Mouse (Mus musculus): ENCODE data around the gene Mrpl35.
"Not testable (repeated sequence)": the region's sequence is repeated elsewhere in the genome, so short reads cannot be mapped to it uniquely, and the experiment has no call there.

Mrpl35 gene

GRCm38 (mm10) chr6:71826869-71827268, at the start of gene Mrpl35:
Gene Mrpl35, minus strand, starts transcription at chr6:71826969.
- DNase-seq (ENCODE audit: low spot score): no peak

DNA sequence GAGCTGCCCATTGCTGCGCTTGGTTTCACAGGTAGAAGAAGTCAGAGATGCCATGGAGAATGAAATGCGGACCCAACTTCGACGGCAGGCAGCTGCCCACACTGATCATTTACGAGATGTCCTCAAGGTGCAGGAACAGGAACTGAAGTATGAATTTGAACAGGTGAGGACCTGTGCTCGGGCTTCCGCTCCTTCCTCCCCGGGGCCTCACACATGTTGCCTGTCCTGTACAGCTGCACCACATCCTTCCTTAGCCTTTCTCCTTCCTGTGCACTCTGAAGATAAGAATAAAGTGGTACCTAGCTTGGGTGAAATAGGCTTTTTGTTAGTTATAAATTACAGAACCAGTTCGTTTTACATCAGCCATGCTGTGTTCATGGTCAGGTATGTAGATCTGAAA, 44.6 kb upstream of the Mrpl35 start:
- no peak for DNase-seq (ENCODE audit: low spot score)

- DNase-seq (ENCODE audit: low spot score): peak; percentile 37
Measured at GRCm38 (mm10) chr6:71868809-71869208, 42.0 kb upstream of the Mrpl35 start.

DNA sequence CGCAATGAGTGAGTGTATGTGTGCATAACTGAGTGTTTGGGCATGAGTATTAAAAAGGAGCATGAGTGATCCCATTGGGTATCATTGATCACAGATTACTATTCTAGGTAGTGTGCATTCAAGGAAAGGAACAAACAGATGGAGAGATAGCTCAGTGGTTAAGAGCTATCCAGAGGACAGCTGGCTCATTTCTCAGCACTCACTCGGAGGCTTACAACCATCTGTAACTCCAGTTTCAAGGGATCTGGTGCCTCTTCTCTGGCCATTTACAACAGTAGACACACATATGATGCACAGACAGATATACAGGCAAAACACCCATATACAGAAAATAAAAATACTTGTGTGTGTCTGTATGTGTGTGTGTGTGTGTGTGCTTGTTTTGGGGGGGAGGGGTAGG, 41.0 kb upstream of the Mrpl35 start:
- no peak for DNase-seq (ENCODE audit: low spot score)

DNA sequence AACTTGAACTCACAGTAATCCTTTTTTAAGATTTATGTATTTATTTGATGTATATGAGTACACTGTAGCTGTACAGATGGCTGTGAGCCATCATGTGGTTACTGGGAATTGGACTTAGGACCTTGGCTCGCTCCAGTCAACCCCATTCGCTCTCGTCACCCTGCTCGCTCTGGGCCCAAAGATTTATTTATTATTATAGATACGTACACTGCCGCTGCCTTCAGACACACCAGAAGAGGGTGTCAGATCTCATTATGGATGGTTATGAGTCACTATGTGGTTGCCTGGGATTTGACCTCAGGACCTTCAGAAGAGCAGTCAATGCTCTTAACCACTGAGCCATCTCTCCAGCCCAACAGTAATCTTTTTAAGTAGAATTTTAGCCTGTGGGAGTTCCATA, 20.1 kb upstream of the Mrpl35 start:
- not testable (repeated sequence) for DNase-seq (ENCODE audit: low spot score)

DNA sequence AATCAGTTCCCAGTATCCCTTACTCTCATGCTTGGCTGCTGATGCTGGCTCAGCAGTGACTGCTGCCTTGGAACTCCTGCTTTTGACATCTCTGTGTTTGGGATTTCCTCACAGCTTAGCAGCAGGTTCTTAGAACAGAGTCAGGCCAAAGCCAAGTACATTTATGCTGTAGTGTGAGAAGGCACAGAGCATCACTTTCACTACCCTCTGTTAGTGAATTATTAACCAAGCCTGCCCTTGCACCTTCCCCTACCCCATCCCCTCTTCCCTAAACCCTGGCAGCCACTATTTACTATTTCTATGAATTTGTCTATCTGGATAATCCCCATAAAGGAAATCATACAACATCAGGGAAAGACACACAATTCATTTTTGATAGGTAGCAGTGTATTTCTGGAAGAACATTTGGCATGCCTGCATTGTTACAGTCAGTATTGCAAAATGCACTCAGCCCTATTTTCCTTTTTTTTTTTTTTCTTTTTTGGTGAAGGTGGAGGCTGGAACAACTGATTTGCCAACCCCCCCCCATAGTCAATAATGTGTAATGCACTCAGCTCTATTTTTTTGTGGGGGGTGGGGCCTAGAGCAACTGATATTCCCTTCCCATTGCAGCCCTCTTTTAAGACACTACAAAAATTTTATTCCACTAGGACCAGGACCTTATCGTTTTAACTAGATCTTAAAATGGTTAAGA, 14.0 kb upstream of the Mrpl35 start:
- DNase-seq (ENCODE audit: low spot score): no peak

DNA sequence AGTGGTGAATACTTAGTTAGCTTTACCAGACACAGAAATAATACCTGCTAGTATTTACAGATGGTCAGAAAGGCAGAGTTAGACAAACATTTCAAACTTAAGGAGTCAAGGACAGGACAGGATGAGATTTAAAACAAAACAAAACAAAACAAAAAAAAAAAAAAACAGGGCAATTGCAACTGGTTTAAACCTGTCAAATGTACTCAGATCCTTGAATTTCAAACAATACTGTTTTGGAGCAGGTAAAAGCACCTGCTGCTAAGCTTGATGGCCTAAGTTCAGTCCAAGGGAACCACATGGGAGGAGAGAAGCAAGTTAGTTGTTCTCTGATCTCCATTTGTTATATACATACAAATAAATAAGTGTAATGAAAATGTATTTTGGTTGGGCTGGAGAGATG, 13.0 kb upstream of the Mrpl35 start:
- no peak for DNase-seq (ENCODE audit: low spot score)

- no peak for DNase-seq (ENCODE audit: low spot score)
Measured at GRCm38 (mm10) chr6:71836811-71837210, 10.0 kb upstream of the Mrpl35 start.

GRCm38 (mm10) chr6:71831581-71831960, 4.8 kb upstream of the Mrpl35 start:
- DNase-seq (ENCODE audit: low spot score): peak; percentile 98

- peak; percentile 99 for DNase-seq (ENCODE audit: low spot score)
Measured at GRCm38 (mm10) chr6:71830690-71831580, 4.2 kb upstream of the Mrpl35 start, which contains the start of gene Immt. Gene Immt, plus strand, starts transcription at chr6:71831331.

DNA sequence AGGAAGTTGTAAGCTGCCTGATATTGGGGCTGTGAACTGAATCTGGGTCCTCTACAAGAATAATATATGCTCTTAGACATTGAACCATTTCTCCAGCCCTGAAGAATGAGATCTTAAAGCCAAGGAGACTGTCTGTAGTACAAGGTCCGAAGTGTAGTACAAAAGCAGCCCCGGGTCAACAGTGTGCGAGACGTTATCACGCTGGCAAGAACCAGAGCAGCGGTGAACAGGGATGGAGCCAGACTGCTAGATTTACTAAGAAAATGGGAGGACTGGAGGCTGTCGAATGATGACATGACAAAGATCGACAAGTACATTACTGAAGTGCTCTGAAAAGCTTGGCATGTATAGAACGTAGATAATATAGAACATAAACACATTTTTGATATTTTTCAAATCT, 3.0 kb upstream of the Mrpl35 start:
- DNase-seq (ENCODE audit: low spot score): no peak

DNA sequence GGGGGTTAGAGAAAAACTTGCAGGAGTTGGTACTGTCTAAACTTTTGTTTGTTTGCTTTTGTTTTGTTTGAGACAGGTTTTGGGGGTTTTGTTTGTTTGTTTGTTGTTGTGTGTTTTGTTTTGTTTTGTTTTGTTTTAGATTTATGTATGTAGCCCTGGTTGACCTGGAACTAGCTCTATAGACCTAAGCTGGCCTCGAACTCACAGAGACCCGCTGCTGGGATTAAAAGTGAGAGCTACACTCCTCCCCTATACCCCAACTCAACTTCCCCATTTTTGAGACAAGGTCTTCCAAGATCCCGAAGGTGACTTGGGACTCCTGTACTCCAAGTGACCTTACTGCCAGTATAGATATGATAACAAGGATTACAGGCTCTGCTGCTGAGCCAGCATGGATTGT, 2.8 kb downstream of the Mrpl35 start:
- DNase-seq (ENCODE audit: low spot score): no peak

GRCm38 (mm10) chr6:71823488-71823887, 3.3 kb downstream of the Mrpl35 start:
- DNase-seq (ENCODE audit: low spot score): peak; percentile 96

GRCm38 (mm10) chr6:71823085-71823484, 3.7 kb downstream of the Mrpl35 start:
- DNase-seq (ENCODE audit: low spot score): no peak

GRCm38 (mm10) chr6:71819764-71820292, 6.9 kb downstream of the Mrpl35 start:
- no peak for DNase-seq (ENCODE audit: low spot score)

- no peak for DNase-seq (ENCODE audit: low spot score)
Measured at GRCm38 (mm10) chr6:71812820-71813219, 13.9 kb downstream of the Mrpl35 start.

- DNase-seq (ENCODE audit: low spot score): no peak
Measured at GRCm38 (mm10) chr6:71809890-71810289, 16.9 kb downstream of the Mrpl35 start.

- no peak for DNase-seq (ENCODE audit: low spot score)
Measured at GRCm38 (mm10) chr6:71806713-71807112, 20.1 kb downstream of the Mrpl35 start.

GRCm38 (mm10) chr6:71804061-71804829, 22.5 kb downstream of the Mrpl35 start:
- peak; percentile 91 for DNase-seq (ENCODE audit: low spot score)

DNA sequence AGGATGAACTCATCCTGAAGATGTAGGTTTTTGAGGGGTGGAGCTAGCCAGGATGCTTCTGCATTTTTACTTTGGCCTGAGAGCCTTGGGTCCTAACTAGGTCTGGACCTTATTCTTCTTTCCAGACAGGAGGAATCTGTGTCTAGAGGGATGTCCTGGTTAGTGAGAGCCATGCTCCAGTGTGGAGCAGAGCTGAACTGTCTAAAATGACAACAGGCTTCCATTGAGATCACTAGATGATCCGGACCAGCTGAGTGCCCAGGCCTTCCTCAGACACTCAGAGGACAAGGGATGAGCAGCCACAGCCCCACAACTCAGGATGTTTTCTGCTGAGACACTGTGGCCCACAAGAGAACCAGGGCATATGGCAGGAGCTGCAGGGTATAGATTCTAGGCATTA, 23.2 kb downstream of the Mrpl35 start:
- no peak for DNase-seq (ENCODE audit: low spot score)

DNA sequence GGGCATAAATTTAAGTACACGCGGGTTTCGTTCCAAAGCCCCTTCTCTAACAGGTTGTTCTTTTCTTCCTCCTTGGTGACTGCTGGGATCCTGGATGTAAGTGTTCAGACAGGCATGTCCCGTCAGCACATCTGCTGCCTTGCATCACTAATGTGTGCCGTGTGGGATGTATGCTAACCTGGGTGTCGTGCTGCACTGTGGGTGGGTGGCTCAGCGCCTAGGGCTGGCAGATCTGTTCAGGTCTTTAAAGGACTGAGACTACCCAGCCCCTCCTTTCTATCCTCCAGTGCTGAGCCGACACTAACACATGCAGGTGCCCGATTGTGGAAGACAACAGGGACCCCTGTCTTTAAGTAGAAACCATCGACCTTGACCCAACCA, 25.1 kb downstream of the Mrpl35 start:
- no peak for DNase-seq (ENCODE audit: low spot score)

DNA sequence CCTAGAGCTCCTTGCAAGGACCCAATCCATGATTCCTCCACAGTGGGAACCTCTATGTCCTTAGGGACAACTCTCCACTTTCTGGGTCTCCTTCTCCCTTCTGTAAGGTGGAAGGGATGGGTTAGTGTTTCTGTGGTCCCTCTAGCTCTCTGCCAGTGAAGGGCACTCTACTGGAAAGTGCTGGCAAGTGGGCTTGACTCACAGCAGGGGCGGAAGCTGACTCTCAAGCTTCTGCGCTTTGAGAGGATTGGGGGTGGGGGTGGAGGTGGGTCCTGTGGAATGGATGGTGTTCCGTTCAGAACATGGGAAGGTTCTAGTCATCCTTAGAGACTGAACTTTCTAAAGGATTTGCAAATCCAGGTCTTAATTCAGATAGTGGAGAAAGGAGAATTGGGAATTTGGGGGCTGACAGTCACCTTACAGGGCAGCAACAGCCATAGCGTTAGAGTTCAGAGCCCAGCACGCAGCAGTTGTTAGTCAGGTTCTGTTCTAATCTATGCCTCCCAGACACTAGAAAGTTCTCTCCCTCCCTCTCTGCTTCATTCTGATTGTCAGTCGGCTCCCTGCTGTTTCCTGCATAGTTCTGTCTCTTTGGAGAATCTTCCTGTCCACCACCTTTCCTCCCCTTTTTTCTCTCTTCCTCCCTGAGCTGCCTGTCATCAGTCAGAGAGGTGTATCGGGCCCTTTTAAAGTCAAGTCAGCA, 25.6 kb downstream of the Mrpl35 start:
- no peak for DNase-seq (ENCODE audit: low spot score)
